Mouse (Mus musculus) erythroid progenitor cell, adult 5-6 weeks (primary cell): ENCODE measurements around the gene Gpr156. TPM values are rescaled to one million over a fixed set of nuclear protein-coding genes. Genes with fewer than 3 reads are reported as not detected.

Experiments used
- ATAC-seq: replicated peaks from 2 replicates; pipeline ENCODE4 v1.8.0; 2016; ENCODE audit warnings: moderate number of reproducible peaks, mild to moderate bottlenecking, moderate TSS enrichment, inconsistent platforms; ENCODE audit not compliant: poor library complexity, low FRiP score, severe bottlenecking
- total RNA-seq, 2 experiments: library from RNA; stranded (forward) in 1 of 2; stranded (reverse) in 1 of 2; fragments of 150-400 nt in 1 of 2; fragments of 186-747, 209-891 nt in 1 of 2; gene quantifications; 2 replicates each; pipeline versions ENCODE4 v1.2.3 to v1.2.4; 2015 to 2017; ENCODE audit warnings: low replicate concordance in 2 of 2

Gpr156 gene
- total RNA-seq (2015; ENCODE audit: low replicate concordance) (not detected in 2 replicates), total RNA-seq (2017; ENCODE audit: low replicate concordance) (not detected in 2 replicates)

DNA sequence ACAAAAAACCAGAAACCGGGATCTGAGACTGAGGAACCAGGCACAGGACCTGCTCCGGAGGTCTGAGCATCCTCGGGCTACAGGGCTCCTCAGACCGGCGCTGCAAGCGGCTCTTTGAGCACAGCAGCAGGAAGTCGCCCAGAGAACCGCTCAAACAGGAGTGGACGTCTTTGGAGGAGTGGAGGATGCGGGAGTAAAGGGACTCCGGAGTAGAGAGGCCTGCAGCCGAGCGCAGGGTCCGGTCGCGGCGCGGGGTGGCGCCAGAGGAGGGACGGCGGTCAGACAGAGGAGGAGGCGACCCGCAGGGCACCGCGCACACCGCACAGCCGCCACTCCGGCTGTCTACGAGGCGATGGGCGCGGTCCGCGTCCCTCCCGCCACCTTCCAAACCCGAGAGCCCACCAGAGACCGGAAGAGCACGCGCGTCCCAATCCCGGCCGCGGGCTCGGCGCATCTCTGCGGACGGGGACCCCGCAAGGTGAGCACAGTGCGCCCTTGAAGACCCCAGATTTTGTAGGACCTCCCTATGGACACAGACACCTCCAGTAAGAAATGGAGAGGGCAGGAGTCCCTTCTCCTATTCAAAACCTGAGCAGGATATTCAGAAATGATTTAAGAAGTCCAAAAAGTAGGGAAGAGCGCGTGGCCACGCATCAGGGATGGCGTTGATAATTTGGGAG, at the start of gene Gpr156:
Gene Gpr156, plus strand, starts transcription at position 359 of the 680 bp plus-strand sequence.
- no peak for ATAC-seq

DNA sequence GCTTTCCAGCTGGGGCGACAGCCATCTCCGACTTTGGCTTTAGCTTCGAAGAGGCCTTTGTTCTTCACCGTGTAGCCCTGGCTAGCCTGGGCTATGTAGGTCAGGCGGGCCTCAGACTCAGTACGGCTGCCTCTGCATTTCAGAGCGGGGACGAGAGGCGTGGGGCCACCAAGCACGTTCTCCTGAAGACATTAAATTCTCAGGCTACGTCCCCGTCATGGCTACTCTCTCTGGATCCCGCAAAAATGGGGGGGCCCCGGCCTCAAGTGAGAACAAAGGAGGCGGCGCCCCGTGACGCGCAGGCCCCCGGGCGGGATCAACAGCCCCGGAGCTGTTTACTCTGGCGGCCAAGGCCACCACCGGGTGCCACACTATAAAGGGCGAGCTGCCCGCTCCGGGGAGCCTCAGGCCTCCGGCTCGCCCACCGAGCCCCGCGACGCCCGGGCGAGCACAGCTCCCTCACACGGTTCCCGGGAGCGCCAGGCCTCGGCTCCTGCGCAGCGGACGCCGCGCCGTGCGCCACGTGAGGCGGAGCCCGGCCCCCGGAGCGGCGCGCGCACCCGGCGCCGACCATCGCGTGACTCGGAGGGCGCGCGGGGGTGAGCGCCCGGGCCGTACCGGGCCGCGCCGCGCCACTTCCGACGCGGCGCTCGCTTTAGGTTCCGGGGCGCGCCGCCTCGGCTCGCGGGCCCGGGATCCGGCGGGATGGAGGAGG, 48.3 kb upstream of the Gpr156 start, which contains the start of gene Lrrc58:
Gene Lrrc58, plus strand, starts transcription at position 599 of the 715 bp plus-strand sequence.
- ATAC-seq = no peak

DNA sequence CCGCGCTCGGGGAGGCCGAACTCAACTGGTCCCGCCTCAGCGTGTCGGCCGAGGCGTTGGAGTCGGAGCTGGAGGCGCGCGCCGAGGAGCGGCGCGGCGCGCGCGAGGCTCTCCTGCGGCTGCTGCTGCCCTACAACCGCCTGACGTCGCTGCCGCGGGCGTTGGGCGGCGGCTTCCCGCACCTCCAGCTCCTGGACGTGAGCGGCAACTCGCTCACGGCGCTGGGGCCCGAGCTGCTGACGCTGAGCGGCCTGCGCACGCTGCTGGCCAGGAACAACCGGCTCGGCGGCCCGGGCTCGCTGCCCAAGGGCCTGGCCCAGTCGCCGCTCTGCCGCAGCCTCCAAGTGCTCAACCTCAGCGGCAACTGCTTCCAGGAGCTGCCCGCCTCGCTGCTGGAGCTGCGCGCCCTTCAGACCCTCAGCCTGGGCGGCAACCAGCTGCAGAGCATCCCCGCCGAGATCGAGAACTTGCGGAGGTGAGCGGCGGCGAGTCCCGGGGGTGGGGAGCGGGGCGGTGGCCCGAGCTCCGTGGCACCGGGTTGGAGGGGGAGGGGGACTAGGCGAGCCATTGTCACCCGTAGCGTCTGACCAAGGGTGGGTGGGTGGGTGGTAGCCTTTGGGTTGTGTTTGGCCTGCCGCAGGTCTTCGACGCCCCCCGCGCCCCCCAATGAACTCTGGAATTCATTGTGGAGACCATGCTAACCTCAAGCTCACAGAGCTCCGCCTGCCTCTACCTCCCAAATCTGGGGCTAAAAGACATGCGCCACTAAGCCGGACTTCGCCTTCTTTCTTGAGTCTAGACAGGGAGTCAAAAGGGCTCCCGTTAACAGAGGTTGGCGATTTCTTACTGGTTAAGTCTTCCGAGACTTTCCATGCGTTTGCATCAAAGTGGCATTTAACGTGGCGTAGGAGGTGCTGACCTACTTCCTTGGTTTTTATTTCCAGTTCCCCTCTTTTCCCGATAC, 47.5 kb upstream of the Gpr156 start:
- 0 out of 2 replicates have a peak, but pooled peaks have one; percentile 14 for ATAC-seq

DNA sequence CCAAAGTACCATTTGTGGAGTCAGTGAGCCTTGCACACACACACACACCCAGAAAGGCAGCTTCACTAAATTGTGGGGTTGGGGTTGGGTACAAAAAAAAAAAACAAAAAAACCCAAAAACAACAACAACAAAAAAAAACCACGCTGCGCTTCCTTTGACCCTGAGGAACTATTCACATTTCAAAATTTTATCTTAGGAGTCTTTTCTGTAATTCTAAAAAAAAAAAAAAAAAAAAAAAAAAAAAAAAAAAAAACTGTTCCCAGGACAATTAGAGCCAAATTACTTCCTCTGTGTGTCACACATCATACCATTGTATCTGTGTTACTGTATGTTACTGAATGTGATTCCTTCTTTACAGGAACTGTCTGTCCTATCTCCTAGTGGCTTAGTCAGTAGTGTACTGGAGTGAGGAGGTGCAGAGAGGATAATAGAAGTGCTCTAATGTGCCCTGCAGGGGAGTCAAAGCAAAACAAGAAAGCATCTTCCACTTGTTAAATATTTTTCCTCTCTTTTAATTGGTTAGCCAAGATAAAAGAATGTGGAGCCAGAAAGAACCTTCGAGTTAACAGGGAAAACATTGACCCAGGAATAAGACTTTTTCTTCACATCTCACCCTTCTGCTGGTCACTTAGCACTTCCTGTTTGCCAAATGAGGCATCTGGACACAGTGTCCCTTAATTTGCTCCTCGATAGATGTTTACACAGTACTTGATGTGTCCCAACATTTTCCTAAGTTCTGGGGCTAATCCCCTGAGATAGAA, 46.6 kb upstream of the Gpr156 start:
- ATAC-seq = no peak

DNA sequence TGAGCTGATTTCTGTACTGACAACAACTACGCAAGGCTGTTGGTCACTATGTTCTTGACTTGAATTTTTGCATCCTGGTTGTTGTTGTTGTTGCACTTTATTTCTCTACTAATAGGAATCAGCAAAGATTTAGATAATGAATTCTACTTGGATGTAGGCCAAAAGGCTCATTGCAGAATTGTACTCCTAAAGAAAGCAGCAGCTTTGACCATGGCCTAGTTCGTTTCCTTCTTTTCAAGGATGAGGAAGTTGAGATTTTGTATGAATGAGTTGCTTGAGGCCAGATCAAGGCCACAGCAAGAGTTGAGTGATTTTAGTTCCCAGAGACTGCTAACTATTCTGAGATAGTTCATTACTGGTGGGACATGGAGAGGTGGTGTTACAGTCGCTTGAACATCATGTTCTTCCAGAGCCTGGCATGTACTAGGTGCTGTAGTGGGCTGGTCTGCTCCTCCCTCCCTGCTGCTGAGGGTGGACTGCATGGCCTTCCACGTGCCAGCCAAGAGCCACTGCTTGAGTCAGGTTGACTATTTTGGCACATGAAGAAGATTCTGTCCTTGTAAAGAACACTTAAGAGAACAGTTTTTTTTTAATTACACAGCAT, 45.1 kb upstream of the Gpr156 start:
- no peak for ATAC-seq

DNA sequence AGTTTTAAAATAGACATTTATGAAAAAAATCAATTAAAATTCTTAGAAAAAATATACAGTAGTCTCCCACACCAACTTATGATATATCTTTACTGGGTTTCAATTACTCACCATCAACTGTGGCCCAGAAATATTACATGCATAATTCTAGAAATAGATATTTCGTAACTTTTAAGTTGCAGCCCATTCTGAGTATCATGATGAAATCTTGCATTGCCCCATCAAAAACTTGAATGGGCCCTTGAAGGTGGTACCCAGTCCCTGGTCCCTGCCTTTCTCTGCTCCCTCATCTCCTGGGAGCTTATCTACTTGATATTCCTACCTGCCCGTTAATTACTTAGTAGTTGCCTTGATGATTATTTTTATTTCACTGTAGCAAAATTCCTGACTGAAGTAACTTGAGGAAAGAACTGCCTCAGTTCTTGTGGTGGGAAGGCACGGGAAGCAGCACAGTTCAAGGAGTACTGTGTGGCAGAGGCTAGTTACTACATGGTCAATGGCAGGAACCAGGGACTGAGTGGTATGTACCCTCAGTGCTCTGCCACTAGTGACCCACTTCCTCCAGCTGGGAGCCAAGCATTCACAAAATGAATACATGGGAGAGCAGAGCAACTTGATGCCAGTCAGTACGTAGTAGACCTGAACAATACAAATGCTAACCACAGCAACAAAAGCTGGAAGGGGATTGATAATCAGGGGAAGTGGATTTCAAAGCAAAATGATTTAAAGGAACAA, 41.6 kb upstream of the Gpr156 start:
- no peak for ATAC-seq

DNA sequence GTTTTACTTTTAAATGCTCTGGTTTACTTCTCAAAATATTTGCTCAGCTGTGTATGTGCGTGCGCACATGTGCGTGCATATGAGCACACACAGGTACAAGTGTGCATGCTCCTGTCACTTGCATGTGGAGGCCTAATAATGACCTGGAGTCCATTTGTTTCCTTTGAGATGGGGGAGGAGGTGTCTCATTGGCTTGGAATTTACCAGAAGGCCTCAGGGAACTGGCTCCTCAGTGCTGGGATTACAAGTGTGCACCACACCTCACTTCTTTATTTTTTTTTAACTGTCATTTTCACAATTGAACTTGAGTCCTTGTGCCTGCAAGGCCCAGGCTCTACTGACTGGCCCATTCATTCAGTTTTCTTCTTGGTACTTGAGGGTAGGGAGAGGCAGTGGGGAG, 38.9 kb upstream of the Gpr156 start:
- ATAC-seq = no peak

DNA sequence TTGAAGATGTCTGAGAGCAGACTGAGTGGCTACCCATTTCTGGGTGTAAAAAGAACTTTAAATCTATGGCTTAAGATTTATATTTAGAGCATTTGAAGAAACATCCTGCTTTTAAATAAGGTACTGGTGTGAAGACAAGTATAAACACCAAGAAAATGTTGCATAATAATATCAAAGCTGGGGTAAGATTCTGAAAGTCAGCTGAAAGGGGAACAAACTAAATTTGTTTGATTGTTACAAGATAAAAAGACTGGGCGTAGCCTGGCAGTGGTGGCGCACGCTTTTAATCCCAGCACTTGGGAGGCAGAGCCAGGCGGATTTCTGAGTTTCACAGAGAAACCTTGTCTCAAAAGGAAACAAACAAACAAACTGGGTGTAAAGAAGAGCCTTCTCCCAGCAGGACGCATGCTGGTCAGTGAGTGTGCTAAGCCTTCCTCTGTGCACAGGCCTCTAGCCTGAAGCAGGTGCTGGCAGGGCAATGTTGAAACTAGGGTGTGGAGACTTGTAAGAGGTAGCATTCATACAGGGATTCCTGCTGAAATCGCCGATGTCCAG, 37.3 kb upstream of the Gpr156 start:
- ATAC-seq = no peak

DNA sequence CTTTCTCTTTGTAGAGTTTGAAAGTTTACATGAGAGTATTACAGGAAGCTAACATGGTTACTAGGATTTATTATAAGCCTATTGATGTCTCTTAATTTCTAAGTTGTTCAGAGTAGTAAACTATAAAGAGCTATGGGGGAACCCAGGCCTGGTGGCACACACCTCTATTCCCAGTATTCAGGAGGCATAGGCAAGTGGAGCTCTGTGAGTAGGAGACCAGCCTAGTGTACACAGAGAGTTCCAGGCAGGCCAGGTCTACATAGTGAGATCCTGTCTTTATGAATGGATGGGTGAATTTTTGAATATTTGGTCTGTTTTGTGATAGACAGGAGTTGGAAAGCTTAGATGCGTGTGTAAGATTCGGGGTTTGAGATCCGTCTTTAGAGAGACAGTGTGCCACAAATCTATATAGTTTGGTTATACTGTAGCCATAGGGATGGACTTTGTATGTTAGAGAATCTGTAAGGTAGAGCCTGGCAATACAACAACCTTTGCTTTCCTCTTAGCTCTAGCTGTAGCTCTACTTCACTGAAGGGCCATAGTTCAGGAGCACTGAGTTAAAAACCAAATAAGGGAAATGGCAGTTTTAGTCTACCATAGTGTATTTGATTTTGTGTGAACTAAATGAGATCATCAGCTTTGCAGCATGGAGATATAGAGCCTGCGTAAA, 36.4 kb upstream of the Gpr156 start:
- no peak for ATAC-seq

DNA sequence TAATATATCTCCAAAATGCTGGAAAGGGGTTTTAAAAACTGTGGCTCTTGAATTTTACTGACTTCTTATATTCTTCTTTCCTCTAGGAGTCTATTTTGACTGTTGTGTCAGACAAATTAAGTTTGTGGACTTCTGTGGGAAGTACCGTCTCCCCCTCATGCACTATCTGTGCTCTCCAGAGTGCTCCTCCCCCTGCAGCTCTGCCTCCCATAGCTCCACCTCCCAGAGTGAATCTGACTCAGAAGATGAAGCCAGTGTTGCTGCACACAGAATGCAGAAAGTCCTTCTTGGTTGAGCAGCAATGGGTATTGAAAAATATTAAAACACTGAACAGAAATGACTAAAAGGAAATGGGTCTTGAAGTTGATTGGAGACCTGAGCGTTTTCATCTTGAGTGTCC, 35.1 kb upstream of the Gpr156 start:
- no peak for ATAC-seq

DNA sequence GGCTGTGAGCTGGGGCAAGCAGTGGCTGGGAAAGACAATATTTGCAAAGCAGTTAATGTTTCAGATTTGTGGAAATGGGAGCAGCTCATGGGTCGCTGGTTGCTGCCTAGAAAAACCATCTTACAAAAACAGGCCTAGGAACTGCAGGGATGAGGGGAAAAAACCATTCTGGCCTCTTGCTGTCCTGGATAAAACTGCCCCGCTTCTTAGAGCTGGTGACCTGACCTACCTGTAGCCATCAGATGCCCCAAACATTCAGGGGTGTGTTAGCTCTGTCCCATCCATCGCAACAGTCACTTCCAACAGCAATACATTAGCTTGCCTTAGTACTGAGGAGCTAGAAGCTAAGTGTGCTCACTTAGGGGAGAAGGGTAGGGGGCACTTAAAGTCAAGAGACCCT, 27.3 kb upstream of the Gpr156 start:
- no peak for ATAC-seq

DNA sequence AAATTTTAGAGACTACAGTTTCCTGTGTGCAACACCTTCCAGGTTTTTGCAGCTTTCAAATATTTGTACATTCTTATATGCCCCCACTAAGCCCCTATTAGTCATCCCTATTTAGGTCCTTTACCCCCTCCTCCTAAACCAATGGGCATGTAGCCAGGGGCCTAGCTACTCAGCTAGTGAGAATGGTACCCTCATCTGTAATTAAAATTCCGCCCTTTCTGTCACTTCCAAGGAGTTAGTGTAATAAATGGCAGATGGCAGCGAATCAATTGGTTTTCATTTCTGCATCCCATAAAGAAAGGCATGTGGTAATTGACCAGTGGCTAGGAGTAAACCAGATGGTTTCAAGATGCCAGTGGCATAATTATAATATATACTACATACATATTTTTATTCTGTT, 23.6 kb upstream of the Gpr156 start:
- no peak for ATAC-seq

DNA sequence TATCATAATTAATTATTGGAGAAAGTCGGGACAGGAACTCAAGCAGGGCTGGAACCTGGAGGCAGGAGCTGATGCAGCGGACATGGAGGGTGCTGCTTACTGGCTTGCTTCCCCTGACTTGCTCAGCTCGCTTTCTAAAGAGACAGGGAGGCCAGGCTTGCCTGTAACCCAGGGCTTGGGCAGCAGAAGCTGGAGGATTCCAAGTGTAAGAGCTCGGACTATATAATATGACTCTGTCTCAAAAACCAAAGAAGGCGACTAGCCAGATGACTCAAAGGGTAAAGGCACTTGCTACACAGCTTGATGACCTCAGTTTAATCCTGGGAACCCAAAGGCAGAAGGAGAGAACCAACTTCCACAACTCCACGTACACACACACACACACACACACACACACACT, 22.9 kb upstream of the Gpr156 start:
- ATAC-seq = no peak

DNA sequence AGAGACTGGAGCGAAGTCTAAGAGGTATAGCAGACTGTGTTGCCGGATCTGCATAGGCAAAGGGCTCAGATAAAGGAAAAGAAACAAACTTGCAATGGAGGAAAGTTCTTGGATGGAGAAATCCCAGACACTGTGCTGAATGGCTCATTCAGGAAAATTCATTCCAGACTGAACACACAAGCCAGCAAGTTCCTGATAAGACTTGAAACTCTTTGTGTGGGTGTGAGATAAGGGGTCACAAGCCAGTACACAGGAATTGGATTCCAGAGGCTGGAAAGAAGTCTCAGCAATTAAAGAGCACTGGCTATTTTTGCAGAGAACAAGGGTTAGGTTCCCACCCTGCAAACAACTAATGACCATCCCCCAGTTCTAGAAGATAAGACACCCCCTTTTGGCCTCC, 22.4 kb upstream of the Gpr156 start:
- no peak for ATAC-seq

DNA sequence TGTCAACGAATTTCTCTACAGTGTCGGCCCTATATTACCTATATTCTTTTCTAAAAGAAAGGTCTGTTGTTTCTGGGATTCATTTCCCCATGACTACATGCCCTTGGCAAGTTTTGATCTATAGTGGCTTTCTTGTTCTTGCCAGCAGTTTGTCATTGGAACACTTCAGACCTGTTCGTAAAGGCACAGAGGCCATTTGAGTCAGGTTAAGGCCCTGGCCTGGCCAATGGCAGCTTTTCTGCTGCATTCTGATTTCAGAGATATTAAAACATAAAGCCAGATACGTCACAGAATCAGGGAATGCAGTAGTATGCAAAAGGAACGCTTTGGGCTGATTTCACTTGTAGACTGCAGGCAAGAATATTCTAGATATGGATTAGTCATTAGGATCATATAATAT, 17.5 kb upstream of the Gpr156 start:
- ATAC-seq = no peak

DNA sequence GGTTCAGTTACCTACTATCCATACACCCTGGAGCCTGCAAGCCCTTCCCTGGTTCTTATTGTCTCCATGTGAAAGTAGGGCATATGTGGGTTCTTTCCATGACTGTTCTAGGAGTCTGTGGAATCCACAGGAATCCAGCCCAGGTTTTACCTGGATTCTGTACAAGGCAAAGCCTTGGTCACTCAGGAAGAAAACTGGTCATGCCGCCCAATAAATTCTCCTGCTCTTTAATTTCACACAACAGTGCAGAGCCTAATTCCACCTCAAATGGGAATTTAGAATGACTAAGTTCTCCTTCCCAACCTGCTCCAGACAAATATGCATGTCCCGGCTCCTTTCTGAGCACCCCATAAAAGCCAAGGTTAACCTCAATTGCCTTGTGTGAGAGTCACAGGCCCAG, 16.9 kb upstream of the Gpr156 start:
- no peak for ATAC-seq

DNA sequence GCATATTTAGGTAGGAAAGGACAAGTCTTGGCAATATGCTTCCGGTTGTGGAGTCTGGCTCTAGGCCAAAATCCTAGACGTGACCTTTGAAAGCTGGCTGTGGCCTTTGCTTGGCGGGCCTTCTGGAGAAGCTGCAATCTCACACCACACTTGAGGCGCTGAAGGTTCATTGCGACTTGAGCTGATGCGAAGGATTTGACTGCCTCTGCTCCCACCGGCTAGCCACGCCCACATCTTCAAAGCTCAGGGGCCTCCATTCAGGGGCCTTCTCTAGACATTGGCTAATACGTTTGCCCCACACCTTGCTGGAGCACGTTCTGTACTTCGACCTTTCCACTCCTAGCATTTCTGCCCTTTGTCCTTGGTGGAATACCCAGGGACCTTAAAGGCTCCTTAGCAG, 15.0 kb upstream of the Gpr156 start:
- no peak for ATAC-seq

DNA sequence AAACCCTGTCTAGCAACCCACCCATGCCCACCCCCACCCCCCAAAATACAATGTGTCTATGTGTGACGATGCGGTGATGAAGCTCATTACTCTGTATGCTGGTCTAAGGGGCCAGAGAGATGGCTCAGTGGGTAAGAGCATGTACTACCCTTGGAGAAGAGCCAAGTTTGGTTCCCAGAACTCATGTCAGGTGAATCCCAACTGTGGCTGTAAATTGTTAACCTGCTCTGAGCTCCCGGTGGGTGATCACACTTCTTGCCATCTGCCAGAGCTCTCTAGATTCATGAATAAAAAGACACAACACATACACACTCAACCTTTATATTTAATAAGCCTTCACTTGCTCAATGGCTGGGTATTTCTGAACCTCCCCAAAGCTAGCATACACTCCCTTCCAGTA, 9.8 kb upstream of the Gpr156 start:
- ATAC-seq = no peak
